Mouse (Mus musculus): ENCODE data around the gene Car12.

Car12 gene

DNA sequence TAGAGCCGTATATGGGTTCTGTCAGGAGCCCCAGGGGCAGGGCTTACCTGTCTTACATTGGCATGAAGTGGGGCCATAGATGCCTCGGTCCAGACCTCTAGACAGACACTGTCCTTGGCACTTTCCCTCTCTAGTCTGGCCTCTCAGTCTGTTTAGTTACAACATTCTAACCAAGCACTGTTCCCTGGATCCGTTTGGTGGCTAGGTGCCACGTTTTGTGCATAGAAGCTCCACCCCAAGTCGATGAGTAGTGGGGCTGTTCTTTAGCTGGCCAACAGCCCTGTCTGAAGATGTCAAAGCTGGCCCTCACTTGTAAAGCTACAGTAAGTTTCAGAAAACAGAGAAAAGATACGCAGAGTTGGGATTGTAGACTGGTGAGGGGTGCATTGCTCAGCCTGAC is 2.9 kb upstream of the Car12 start:
- DNase-seq (ENCODE audit: low spot score) = no peak

- DNase-seq (ENCODE audit: low spot score) = no peak
Measured at GRCm38 (mm10) chr9:66714022-66714515, 583 bp downstream of the Car12 start.

DNA sequence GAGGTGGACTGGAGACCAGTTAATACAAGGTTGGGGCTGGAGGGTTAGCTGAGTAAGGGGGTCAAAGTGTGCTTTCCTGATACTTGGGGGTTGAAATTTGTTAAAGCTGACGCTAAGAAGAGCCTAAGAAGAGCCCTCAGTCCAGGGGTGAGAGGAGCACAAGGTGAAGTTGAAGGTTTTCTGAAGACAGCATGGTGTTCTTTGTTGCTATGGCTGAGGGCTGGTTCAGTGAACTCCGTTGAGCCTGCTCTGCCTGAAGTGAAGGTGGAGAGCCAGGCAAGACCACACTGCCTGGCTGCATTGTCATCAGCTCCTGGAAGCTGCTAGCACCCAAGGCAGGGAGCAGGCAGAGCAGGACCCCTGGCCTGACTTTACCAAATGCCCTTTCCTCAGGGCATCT is 1.9 kb downstream of the Car12 start:
- no peak for DNase-seq (ENCODE audit: low spot score)

GRCm38 (mm10) chr9:66716533-66716932 is 3.0 kb downstream of the Car12 start:
- DNase-seq (ENCODE audit: low spot score) = no peak

GRCm38 (mm10) chr9:66720686-66721450 is 7.4 kb downstream of the Car12 start:
- DNase-seq (ENCODE audit: low spot score) = no peak

DNA sequence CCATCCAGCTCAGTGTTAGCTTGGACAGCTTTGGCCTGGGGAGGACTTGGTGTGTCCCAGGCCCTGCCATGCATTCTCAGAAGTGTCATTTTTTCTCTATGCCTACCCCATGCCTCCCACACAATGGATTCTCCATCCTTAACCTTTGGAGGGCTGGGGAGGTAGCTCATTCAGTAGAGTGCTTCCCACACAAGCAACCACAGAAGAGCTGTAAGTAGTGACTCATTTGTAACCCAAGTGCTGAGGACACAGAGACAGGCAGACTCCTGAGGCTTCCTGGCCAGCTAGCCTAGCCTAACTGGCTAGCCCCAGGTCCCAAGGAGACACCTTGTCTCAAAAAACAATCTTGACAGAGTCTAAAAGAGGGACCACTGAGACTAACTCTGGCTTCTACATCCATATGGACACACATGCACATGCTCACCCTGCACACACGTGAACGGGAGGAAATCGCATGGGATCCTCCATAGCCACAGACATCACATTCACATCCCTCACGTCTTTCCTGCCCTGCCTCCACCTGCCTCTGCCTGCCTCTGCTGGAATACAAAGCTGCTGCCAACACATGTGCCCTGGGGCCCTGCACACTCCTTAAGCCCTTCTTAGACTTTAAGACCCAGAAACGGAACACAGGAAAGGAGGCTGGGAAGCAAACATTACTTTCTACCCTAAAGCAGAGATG is 8.8 kb downstream of the Car12 start:
- no peak for DNase-seq (ENCODE audit: low spot score)

DNA sequence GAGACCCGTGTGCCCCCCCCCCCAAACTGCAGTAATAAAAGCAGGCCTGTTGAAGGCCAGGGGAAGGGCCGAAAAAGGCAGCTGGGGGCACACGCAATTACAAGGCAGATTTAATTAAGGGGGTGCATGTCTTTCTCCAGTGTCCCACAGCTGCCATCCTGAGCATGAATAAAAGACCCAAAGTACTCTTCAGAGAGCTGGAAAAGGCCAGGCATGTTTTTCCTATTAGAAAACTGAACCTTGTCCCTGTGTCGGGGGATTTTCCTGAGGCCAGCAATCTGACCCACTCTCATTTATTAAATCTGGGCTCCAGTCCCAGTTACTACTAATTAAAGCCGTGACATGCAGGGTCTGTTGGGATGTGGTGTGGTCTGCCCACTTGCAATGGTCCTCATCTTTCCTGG is 9.4 kb downstream of the Car12 start:
- DNase-seq (ENCODE audit: low spot score) = no peak

GRCm38 (mm10) chr9:66725591-66725990 is 12.1 kb downstream of the Car12 start:
- DNase-seq (ENCODE audit: low spot score) = no peak

DNA sequence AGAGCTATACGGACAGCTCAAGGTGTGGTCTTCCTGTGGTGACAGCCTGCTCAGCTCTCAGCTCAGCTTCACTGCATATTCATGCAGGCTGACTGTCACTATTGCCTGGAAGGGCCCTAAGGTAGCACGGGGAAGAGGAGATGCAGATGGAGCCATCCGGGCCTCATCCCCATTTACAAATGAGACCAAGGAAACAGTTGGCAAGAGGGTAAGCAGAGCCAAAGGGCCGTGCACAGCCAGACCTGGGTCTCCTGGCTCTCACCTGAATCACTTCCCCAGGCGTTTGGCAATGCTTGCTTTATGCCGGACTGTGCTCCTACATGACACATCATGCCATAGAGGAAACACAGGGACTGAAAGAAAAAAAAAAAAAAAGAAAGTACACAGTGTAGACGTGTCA is 13.8 kb downstream of the Car12 start:
- no peak for DNase-seq (ENCODE audit: low spot score)

DNA sequence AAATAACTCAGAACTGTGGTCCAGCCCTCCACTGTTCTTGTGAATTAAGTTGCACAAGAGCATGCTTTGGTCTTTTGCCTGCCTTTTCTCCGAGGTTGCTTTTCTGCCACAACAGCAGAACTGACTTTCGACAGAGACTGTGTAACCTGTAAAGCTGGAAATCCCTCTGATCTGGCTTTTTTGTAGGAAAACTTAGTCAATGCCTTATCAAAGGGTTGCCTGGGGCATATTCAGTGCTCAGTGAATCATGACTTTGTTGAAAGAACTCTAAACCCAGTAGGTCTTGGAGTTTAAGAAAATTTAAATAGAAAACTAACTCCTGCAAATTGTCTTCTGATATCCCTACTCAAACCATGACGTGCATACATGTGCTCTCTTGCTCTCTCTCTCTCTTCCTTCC is 17.1 kb downstream of the Car12 start:
- DNase-seq (ENCODE audit: low spot score) = no peak

GRCm38 (mm10) chr9:66731284-66731683 is 17.8 kb downstream of the Car12 start:
- DNase-seq (ENCODE audit: low spot score) = no peak

GRCm38 (mm10) chr9:66732791-66733691 is 19.6 kb downstream of the Car12 start:
- DNase-seq (ENCODE audit: low spot score) = no peak

DNA sequence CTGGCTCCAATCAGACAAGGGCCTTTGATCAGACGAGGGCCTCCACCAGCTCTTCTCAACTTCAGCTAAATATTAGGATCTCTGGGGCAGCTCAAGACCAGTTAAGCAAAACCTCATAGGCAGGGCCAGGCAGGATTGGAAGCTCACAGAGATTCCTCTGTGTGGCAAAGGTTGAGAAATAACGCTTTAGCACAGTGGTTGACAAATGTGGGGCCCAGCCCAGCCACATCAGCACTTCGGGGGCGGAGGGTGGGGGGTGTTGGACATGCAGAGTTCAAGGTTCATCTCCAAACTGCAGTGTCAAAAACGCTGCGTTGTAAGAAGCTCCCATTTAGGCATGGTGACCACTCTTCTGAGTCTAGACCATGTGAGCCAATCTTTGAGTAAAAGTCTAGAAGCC is 21.1 kb downstream of the Car12 start:
- no peak for DNase-seq (ENCODE audit: low spot score)

- no peak for DNase-seq (ENCODE audit: low spot score)
Measured at GRCm38 (mm10) chr9:66735122-66735521, 21.6 kb downstream of the Car12 start.

GRCm38 (mm10) chr9:66736016-66736415 is 22.5 kb downstream of the Car12 start:
- DNase-seq (ENCODE audit: low spot score) = no peak

- no peak for DNase-seq (ENCODE audit: low spot score)
Measured at GRCm38 (mm10) chr9:66736551-66736950, 23.1 kb downstream of the Car12 start.

- DNase-seq (ENCODE audit: low spot score) = no peak
Measured at GRCm38 (mm10) chr9:66739516-66739915, 26.0 kb downstream of the Car12 start.

- DNase-seq (ENCODE audit: low spot score) = no peak
Measured at GRCm38 (mm10) chr9:66744531-66744930, 31.0 kb downstream of the Car12 start.

GRCm38 (mm10) chr9:66748390-66748789 is 34.9 kb downstream of the Car12 start:
- no peak for DNase-seq (ENCODE audit: low spot score)

DNA sequence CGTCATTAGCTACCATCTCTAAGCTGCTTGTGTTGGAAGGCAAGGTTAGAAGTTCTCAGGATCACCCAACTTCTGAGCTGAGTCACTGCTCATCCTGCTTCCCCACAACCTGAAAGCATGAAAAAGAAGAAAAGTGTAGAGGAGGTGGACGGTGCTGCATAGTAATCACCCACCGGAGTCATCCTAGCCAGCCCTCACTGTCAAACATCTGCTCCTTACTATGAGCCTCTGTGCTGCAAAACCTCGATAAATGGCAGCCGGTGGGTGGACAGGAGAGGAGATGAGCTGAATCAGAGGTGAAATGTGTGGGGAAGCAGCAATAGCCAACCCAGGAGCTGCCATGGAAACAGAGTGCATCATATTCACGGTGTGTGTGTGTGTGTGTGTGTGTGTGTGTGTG is 39.4 kb downstream of the Car12 start:
- DNase-seq (ENCODE audit: low spot score) = no peak

DNA sequence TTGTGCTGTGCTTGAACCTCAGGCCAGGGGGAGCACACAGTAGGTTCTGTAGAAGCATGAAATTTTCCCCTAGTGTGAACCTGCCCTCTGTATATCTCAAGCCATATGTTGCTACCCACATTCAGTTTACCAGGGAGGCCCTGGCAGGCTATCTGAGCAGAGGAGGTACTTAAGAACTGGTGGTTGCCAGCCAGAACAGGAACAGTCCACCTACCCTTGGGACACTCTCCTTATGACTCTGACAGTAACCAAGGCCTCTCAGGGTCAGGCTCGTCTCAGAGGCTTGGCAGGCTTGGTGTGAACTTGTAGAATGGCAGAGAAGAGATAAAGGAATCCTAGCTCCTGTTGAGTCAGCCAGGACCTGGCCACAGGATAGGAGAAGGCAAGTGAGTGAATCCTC is 47.5 kb downstream of the Car12 start:
- no peak for DNase-seq (ENCODE audit: low spot score)

DNA sequence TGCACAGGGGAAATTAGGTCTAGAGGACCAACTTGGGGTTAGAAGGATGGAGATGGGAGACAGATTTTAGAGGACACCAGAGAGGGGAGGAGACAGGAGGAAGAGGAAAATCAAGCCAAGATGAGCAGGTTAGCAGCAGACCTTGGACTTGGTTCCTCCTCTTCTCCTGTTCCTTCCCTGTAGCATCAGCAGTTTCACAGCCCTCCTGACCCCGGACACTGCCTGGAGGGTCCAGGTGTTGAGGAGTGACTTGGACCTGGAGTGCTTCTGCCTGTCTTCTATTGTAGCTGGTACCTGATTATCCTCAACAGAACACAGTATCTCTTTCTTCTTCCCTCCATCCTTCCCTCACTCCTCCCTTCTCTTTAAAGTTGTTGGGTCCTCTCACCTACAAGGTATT is 55.2 kb downstream of the Car12 start:
- no peak for DNase-seq (ENCODE audit: low spot score)

DNA sequence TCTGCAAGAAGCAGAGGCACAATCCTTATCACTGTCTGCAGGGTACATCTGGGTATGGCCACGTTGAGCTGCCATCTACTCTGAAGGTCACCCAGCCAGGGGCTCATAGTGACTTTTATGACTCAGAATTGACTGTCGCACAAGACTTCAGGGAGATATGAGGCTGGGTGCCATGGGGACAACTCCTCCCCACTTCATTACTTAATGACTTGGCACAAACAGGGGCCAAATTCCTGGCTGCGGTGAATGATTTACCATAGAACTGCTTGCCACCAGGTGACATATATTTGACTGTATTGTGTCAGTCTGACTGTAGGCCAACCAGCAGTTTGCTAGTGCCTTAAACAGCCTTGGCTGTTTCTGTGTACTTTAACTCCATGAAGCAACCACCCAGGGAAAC is 55.8 kb downstream of the Car12 start:
- DNase-seq (ENCODE audit: low spot score) = no peak

Measured in c-Kit-positive CD71-positive TER-119-positive erythroid progenitor cells, embryonic 14.5 days (primary cell).